Comparison of ENCODE assay signal across 9 mouse cellular contexts in the genomic region with DNA sequence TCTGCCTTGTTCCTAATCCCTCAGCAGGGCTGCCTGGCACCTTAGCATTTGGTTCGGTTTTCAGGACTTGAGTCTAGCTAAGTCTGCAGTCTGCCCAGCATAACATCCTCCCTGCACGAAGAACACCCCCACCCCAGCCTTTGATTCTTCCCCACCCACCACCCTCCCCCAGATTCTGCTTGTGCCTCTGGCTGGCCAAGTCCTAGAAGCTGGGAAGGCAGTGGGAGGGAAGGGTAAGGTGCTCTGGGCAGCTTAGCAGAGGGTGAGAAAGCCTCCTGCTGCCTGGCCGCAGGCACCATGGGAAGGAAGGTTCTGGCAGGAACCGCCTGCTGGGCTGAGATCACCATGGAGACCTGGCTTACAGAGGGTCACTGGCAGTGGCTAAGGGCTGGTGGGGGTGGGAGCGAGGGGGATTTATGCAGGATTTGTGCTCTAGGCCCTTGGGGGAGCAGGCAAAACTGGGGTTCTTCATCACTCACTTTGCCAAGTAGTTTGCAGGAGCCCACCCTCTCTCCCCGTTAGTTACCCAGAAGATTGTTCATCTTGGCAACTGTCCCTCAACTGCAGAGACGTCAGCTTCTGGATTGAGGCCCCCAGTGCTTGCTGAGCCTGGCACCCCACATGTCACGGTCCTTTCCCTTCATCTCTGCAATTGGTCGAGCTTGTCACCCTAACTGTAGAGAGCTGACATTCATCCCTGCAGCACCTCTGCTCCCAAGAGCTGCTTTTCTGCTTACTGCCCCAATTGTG. TPM values are rescaled to one million over a fixed set of nuclear protein-coding genes. Genes with fewer than 3 reads are reported as not detected.
DNase-seq lines count a peak whose midpoint lies in the region; ATAC-seq and TF ChIP-seq lines count a peak whose summit lies in the region.
"Had no signal": no experiment of that assay in that cellular context is flagged by ENCODE, and none has a peak within 500 bp of the region (broad histone marks: within the 10 kb centered on the region; RNA-seq: fewer than 3 reads in every experiment).

No protein-coding gene starts in this region.

- H3K9me3 ChIP-seq in heart, embryonic 13.5 days, result no peaks in the 10 kb centered on the region
- H3K9me3 ChIP-seq in ES-E14 (ENCODE audit: control insufficient read depth, insufficient read depth, low read depth, low read length), result no peaks in the 10 kb centered on the region
- no peaks in the 10 kb centered on the region for H3K9me3 ChIP-seq in forebrain, embryonic 11.5 days (ENCODE audit: control insufficient read depth, low read length)
- no peaks in the 10 kb centered on the region for H3K9me3 ChIP-seq in limb, embryonic 12.5 days

- H3K4me2 ChIP-seq in heart, embryonic 13.5 days, result no peak overlapping the region
- H3K4me2 ChIP-seq in forebrain, embryonic 11.5 days (ENCODE audit: low read depth, low read length, severe bottlenecking), result no peak overlapping the region
- H3K4me2 ChIP-seq in limb, embryonic 12.5 days, result no peak overlapping the region

- in situ Hi-C loops in ES-E14 (cut with MboI; ENCODE audit: low sequenced_read_pairs in 2 of 2, unreplicated experiment in 2 of 2), result no loop called here

- H3K27ac ChIP-seq in heart, embryonic 13.5 days (replicated peaks), result peak overlapping the region; percentile 70
- H3K27ac ChIP-seq in ES-E14 (ENCODE audit: insufficient read depth, low read depth, low read length, poor library complexity, severe bottlenecking), result peak overlapping the region; percentile 31; the same call in 1 of the 2 replicates
- no peak overlapping the region for H3K27ac ChIP-seq in forebrain, embryonic 11.5 days (ENCODE audit: low read depth, low read length)
- H3K27ac ChIP-seq in limb, embryonic 12.5 days, result peak overlapping the region; percentile 64
- H3K27ac ChIP-seq: macrophage had no signal

- peak overlapping the region; percentile 73 for H3K9ac ChIP-seq in heart, embryonic 13.5 days
- no peak overlapping the region for H3K9ac ChIP-seq in ES-E14 (ENCODE audit: insufficient read depth, low read depth, low read length, poor library complexity, severe bottlenecking)
- H3K9ac ChIP-seq in forebrain, embryonic 11.5 days (ENCODE audit: low read length), result 0 out of 2 replicates have a peak overlapping the region, but pooled peaks have one; percentile 12
- H3K9ac ChIP-seq in limb, embryonic 12.5 days (replicated peaks), result peak overlapping the region; percentile 32; the same call in 1 of the 2 replicates

- H3K4me1 ChIP-seq in heart, embryonic 13.5 days, result peaks cover 89% of the 10 kb centered on the region
- H3K4me1 ChIP-seq in ES-E14 (ENCODE audit: control insufficient read depth in 2 of 2, insufficient read depth in 2 of 2, low read length in 2 of 2, poor library complexity in 1 of 2), result peaks cover 5 to 60% of the 10 kb centered on the region in 2 experiments; a peak in 3 of 4 replicates
- H3K4me1 ChIP-seq in forebrain, embryonic 11.5 days (replicated peaks; ENCODE audit: control insufficient read depth, insufficient read depth, low read length), result peaks cover 18% of the 10 kb centered on the region
- H3K4me1 ChIP-seq in limb, embryonic 12.5 days (replicated peaks), result peaks cover 48% of the 10 kb centered on the region

- WGBS in heart, embryonic 13.5 days, result 39% methylated on average over 9 of the region's 9 CpGs
- WGBS in forebrain, embryonic 11.5 days, result 25% methylated on average over 9 of the region's 9 CpGs
- 37% methylated on average over 9 of the region's 9 CpGs for WGBS in limb, embryonic 12.5 days

- intact Hi-C loops in heart, postnatal 10 days (cut with DNase I), result no loop called here

- H3K4me3 ChIP-seq in heart, embryonic 13.5 days, result no peak overlapping the region
- H3K4me3 ChIP-seq in ES-E14 (ENCODE audit: insufficient read depth in 1 of 2, low read depth in 1 of 2, low read length in 2 of 2, poor library complexity in 1 of 2, severe bottlenecking in 1 of 2), result no peak overlapping the region
- no peak overlapping the region for H3K4me3 ChIP-seq in forebrain, embryonic 11.5 days (ENCODE audit: low read depth, low read length)
- H3K4me3 ChIP-seq in limb, embryonic 12.5 days (replicated peaks), result no peak overlapping the region

- H3K36me3 ChIP-seq in heart, embryonic 13.5 days, result peaks cover 94% of the 10 kb centered on the region
- peaks cover 75% of the 10 kb centered on the region for H3K36me3 ChIP-seq in ES-E14 (ENCODE audit: control insufficient read depth, insufficient read depth, low read length, poor library complexity, severe bottlenecking)
- no peaks in the 10 kb centered on the region; the same call in 1 of the 2 replicates for H3K36me3 ChIP-seq in forebrain, embryonic 11.5 days (ENCODE audit: control insufficient read depth, insufficient read depth, low read length)
- peaks cover 95% of the 10 kb centered on the region for H3K36me3 ChIP-seq in limb, embryonic 12.5 days

- ATAC-seq in heart, embryonic 13.5 days (ENCODE audit: extremely low read depth, insufficient number of reproducible peaks, low FRiP score, low TSS enrichment), result no peak
- no peak for ATAC-seq in forebrain, embryonic 11.5 days (replicated peaks; ENCODE audit: low FRiP score)
- ATAC-seq in limb, embryonic 12.5 days (ENCODE audit: insufficient number of reproducible peaks, insufficient read depth, low FRiP score, low TSS enrichment, low read depth), result no peak

- no peak for DNase-seq in heart, postnatal 10 days
- DNase-seq in ES-E14 (ENCODE audit: low read depth, low spot score), result no peak
- no peak for DNase-seq in forebrain, embryonic 11.5 days (ENCODE audit: low spot score)
- DNase-seq in ovary, postnatal 10 days (ENCODE audit: low spot score), result no peak
- no peak for DNase-seq in thymus, adult 18-20 months
- no peak for DNase-seq in spleen, postnatal 4 days (ENCODE audit: low spot score in 2 of 2)

- no peaks in the 10 kb centered on the region for H3K27me3 ChIP-seq in heart, embryonic 13.5 days (replicated peaks)
- H3K27me3 ChIP-seq in forebrain, embryonic 11.5 days (ENCODE audit: control insufficient read depth, insufficient read depth, low read length), result no peaks in the 10 kb centered on the region
- H3K27me3 ChIP-seq in limb, embryonic 12.5 days, result no peaks in the 10 kb centered on the region

TF ChIP-seq in ES-E14, 5 proteins besides CTCF, POLR2A, EP300 and RAD21:
- TF ChIP-seq MAFK (IDR thresholded peaks at IDR 0.05; ENCODE audit: insufficient read depth, low read depth, low read length), result no peak

RNA-seq across cellular contexts. Expression of a gene that starts 56.1 kb away (rescaled TPM):
- 64.6 and 72.7 TPM in 2 replicates for polyA plus RNA-seq in heart, embryonic 13.5 days (2015; fragmentation: Nextera tagmentation; extraction: Ambion mirVana)
- 100 to 1,000 TPM; 134 to 164 TPM for total RNA-seq in heart, postnatal 10 days (2021)
- 31.8 and 32.3 TPM in 2 replicates for total RNA-seq in ES-E14 (2012; rRNA removed)
- polyA plus RNA-seq in forebrain, embryonic 11.5 days (2014; fragmentation: Nextera tagmentation; extraction: Ambion mirVana), result 28.8 and 33.2 TPM in 2 replicates
- polyA plus RNA-seq in limb, embryonic 12.5 days (2016; fragmentation: Nextera tagmentation; extraction: Ambion mirVana), result 73.8 and 81.6 TPM in 2 replicates
